Mouse (Mus musculus) cerebellum, adult 2 months (tissue): ENCODE data around the gene Epas1. TPM values are rescaled to one million over a fixed set of nuclear protein-coding genes. Genes with fewer than 3 reads are reported as not detected.
A peak's percentile ranks its signal among the peaks of the same experiment; 100 is the strongest.

ENCODE experiments used
- DNase-seq, 2 experiments: peaks; one replicate each; pipeline ENCODE4 v3.0.0; 2021
- H3K27ac ChIP-seq: fragments of 200-500 bp; 2 replicates; pipeline ENCODE4 v1.5.1; 2012; ENCODE audit warnings: low read length, control low read depth, inconsistent platforms; ENCODE audit not compliant: insufficient read depth
- H3K27me3 ChIP-seq: fragments of 200-500 bp; 2 replicates; pipeline ENCODE4 v1.6.1; 2012; ENCODE audit warnings: inconsistent platforms, mild to moderate bottlenecking, low read length, moderate library complexity; ENCODE audit not compliant: control insufficient read depth, insufficient read depth
- H3K4me1 ChIP-seq: fragments of 200-500 bp; 2 replicates; pipeline ENCODE4 v1.6.1; 2011; ENCODE audit warnings: low read length; ENCODE audit not compliant: control insufficient read depth, insufficient read depth
- H3K4me3 ChIP-seq: fragments of 200-500 bp; replicated peaks from 2 replicates; pipeline ENCODE3; 2011; ENCODE audit warnings: mild to moderate bottlenecking, low read depth, low read length, control low read depth; ENCODE audit not compliant: insufficient read depth
- CTCF ChIP-seq: fragments of 200-500 bp; IDR thresholded peaks from 2 replicates; pipeline ENCODE4 v1.5.1; 2011; ENCODE audit warnings: low read depth, mild to moderate bottlenecking, control low read depth, low read length, moderate library complexity, borderline replicate concordance; ENCODE audit not compliant: insufficient read depth
- POLR2A ChIP-seq: fragments of 200-500 bp; IDR thresholded peaks from 2 replicates; pipeline ENCODE4 v1.6.1; 2011; ENCODE audit warnings: low read length, control low read depth, borderline replicate concordance; ENCODE audit not compliant: insufficient read depth
- WGBS: fragments of 180-500 bp; shearing (Covaris S2); methylation state at CpG from one replicate; pipeline ENCODE4 v1.1.7; 2018; 5-methylcytosine and 5-hydroxymethylcytosine counted together
- polyA plus RNA-seq: library from polyadenylated mRNA; depleted of rRNA; stranded (reverse); fragments of >200 nt; gene quantifications from 2 replicates; pipeline ENCODE4 v1.2.3, GENCODE M21; 2012; rRNA removed

The Epas1 gene
- 63.0 and 71.1 TPM in 2 replicates for polyA plus RNA-seq

GRCm38 (mm10) chr17:86753130-86753821, at the start of gene Epas1:
Epas1 (plus strand) TSS chr17:86753700.
- peak; percentile 28; the same call in 1 of the 2 replicates for TF ChIP-seq POLR2A
- TF ChIP-seq CTCF = no peak
- Histone ChIP-seq H3K27me3 (peaks cover 3% of the 10 kb centered on the region; the same call in 1 of the 2 replicates), H3K4me1 (peaks cover 5% of the 10 kb centered on the region; the same call in 1 of the 2 replicates), H3K4me3 (peak within 1 kb of the TSS; percentile 67), H3K27ac (peak within 1 kb of the TSS; percentile 73)
- under 1% methylated on average over 58 of the region's 60 CpGs for WGBS
- DNase-seq = peak; percentile 58 to 59

- WGBS = 88% methylated on average over 3 of the region's 3 CpGs
- DNase-seq = no peak
- no peaks in the 10 kb centered on the region for H3K4me1 ChIP-seq
- no peak for TF ChIP-seq POLR2A
- TF ChIP-seq CTCF = no peak
- no peaks in the 10 kb centered on the region for H3K27me3 ChIP-seq
- H3K4me3 ChIP-seq = no peak overlapping the region
- H3K27ac ChIP-seq = no peak overlapping the region
These were observed 48.3 kb upstream of the Epas1 start for GRCm38 (mm10) chr17:86705236-86705635.

- 84% methylated on average over 1 of the region's 1 CpGs for WGBS
- Histone ChIP-seq H3K27ac (no peak overlapping the region), H3K4me1 (no peaks in the 10 kb centered on the region)
These were observed 47.0 kb upstream of the Epas1 start for GRCm38 (mm10) chr17:86706467-86706866.

GRCm38 (mm10) chr17:86709803-86710202, 43.7 kb upstream of the Epas1 start:
- no peak overlapping the region for H3K27ac ChIP-seq
- 84% methylated on average over 8 of the region's 8 CpGs for WGBS

More at GRCm38 (mm10) chr17:86706467-86706866, 47.0 kb upstream of the Epas1 start:
- no peak overlapping the region for H3K4me3 ChIP-seq
- H3K27me3 ChIP-seq = no peaks in the 10 kb centered on the region
- DNase-seq = no peak
- TF ChIP-seq POLR2A = no peak
- TF ChIP-seq CTCF = no peak

GRCm38 (mm10) chr17:86710379-86710778, 43.1 kb upstream of the Epas1 start:
- Histone ChIP-seq H3K4me3 (no peak overlapping the region), H3K27me3 (no peaks in the 10 kb centered on the region), H3K27ac (no peak overlapping the region), H3K4me1 (no peaks in the 10 kb centered on the region)
- DNase-seq = no peak
- TF ChIP-seq POLR2A (no peak), CTCF (no peak)
- WGBS = 86% methylated on average over 8 of the region's 8 CpGs

More at GRCm38 (mm10) chr17:86709803-86710202, 43.7 kb upstream of the Epas1 start:
- no peaks in the 10 kb centered on the region for H3K27me3 ChIP-seq
- no peaks in the 10 kb centered on the region for H3K4me1 ChIP-seq
- no peak for DNase-seq
- TF ChIP-seq POLR2A = no peak
- TF ChIP-seq CTCF = no peak
- H3K4me3 ChIP-seq = no peak overlapping the region

GRCm38 (mm10) chr17:86711949-86712348, 41.6 kb upstream of the Epas1 start:
- Histone ChIP-seq H3K27me3 (no peaks in the 10 kb centered on the region), H3K4me3 (no peak overlapping the region), H3K27ac (no peak overlapping the region), H3K4me1 (no peaks in the 10 kb centered on the region)
- no peak for TF ChIP-seq POLR2A
- no peak for TF ChIP-seq CTCF
- WGBS = 78% methylated on average over 5 of the region's 5 CpGs
- DNase-seq = no peak

GRCm38 (mm10) chr17:86712601-86713000, 40.9 kb upstream of the Epas1 start:
- Histone ChIP-seq H3K4me3 (no peak overlapping the region), H3K27me3 (no peaks in the 10 kb centered on the region), H3K4me1 (no peaks in the 10 kb centered on the region), H3K27ac (no peak overlapping the region)
- DNase-seq = no peak
- WGBS = 89% methylated on average over 8 of the region's 8 CpGs
- TF ChIP-seq CTCF = no peak
- TF ChIP-seq POLR2A = no peak

- Histone ChIP-seq H3K4me1 (no peaks in the 10 kb centered on the region), H3K27me3 (no peaks in the 10 kb centered on the region), H3K4me3 (no peak overlapping the region), H3K27ac (no peak overlapping the region)
- 37% methylated on average over 8 of the region's 8 CpGs for WGBS
- DNase-seq = no peak
- no peak for TF ChIP-seq POLR2A
- no peak for TF ChIP-seq CTCF
These were observed 39.9 kb upstream of the Epas1 start for GRCm38 (mm10) chr17:86713591-86713990.
